Mouse (Mus musculus): ENCODE data around the gene Thtpa.

Thtpa gene

GRCm38 (mm10) chr14:55077481-55078365, 16.9 kb upstream of the Thtpa start:
- in situ Hi-C loops (cut with MboI, MseI) = loop anchor here (5.0 kb wide), 1 partner anchor 50 kb away; no protein-coding TSS in a partner anchor

- in situ Hi-C loops (cut with MboI, MseI) = loop anchor here (5.0 kb wide), 1 partner anchor 51 kb away; no protein-coding TSS in a partner anchor
Observed at GRCm38 (mm10) chr14:55078366-55078989, 16.1 kb upstream of the Thtpa start.

- in situ Hi-C loops (cut with MboI, MseI) = loop anchor here (5.0 kb wide), 1 partner anchor 52 kb away; no protein-coding TSS in a partner anchor
Observed at GRCm38 (mm10) chr14:55079214-55079970, 15.2 kb upstream of the Thtpa start.

- in situ Hi-C loops (cut with MboI, MseI) = no loop called here
Observed at GRCm38 (mm10) chr14:55081105-55081504, 13.5 kb upstream of the Thtpa start.

GRCm38 (mm10) chr14:55083481-55083880, 11.1 kb upstream of the Thtpa start:
- in situ Hi-C loops (cut with MboI, MseI) = no loop called here

GRCm38 (mm10) chr14:55085324-55086008, 9.1 kb upstream of the Thtpa start:
- in situ Hi-C loops (cut with MboI, MseI) = no loop called here

- in situ Hi-C loops (cut with MboI, MseI) = no loop called here
Observed at GRCm38 (mm10) chr14:55086009-55086514, 8.5 kb upstream of the Thtpa start.

- in situ Hi-C loops (cut with MboI, MseI) = no loop called here
Observed at GRCm38 (mm10) chr14:55089199-55089947, 5.2 kb upstream of the Thtpa start.

- in situ Hi-C loops (cut with MboI, MseI) = loop anchor here (10.0 kb wide), 1 partner anchor 197 kb away; the partner anchor contains the start of gene Pabpn1
Observed at GRCm38 (mm10) chr14:55091209-55091865, 3.2 kb upstream of the Thtpa start.

GRCm38 (mm10) chr14:55092011-55092577, 2.5 kb upstream of the Thtpa start, which contains the start of gene Zfhx2:
Zfhx2 (minus strand) TSS chr14:55092324.
- in situ Hi-C loops (cut with MboI, MseI) = loop anchor here (10.0 kb wide), 1 partner anchor 197 kb away; the partner anchor contains the start of gene Pabpn1

GRCm38 (mm10) chr14:55093927-55094326, 657 bp upstream of the Thtpa start:
- in situ Hi-C loops (cut with MboI, MseI) = loop anchor here (10.0 kb wide), 1 partner anchor 199 kb away; the partner anchor contains the start of gene Pabpn1

- in situ Hi-C loops (cut with MboI, MseI) = loop anchor here (10.0 kb wide), 1 partner anchor 200 kb away; the partner anchor contains the start of gene Pabpn1
Observed at GRCm38 (mm10) chr14:55095263-55095662, 679 bp downstream of the Thtpa start.

- in situ Hi-C loops (cut with MboI, MseI) = loop anchor here (10.0 kb wide), 1 partner anchor 201 kb away; the partner anchor contains the start of gene Pabpn1
Observed at GRCm38 (mm10) chr14:55095671-55096070, 1.1 kb downstream of the Thtpa start.

GRCm38 (mm10) chr14:55096573-55097087, 2.0 kb downstream of the Thtpa start:
- in situ Hi-C loops (cut with MboI, MseI) = loop anchor here (10.0 kb wide), 1 partner anchor 202 kb away; the partner anchor contains the start of gene Pabpn1

GRCm38 (mm10) chr14:55097646-55098045, 3.1 kb downstream of the Thtpa start:
- in situ Hi-C loops (cut with MboI, MseI) = loop anchor here (10.0 kb wide), 1 partner anchor 203 kb away; the partner anchor contains the start of gene Pabpn1

- in situ Hi-C loops (cut with MboI, MseI) = loop anchor here (10.0 kb wide), 1 partner anchor 203 kb away; the partner anchor contains the start of gene Pabpn1
Observed at GRCm38 (mm10) chr14:55098067-55098466, 3.5 kb downstream of the Thtpa start.

GRCm38 (mm10) chr14:55101592-55101991, 7.0 kb downstream of the Thtpa start:
- in situ Hi-C loops (cut with MboI, MseI) = no loop called here

- in situ Hi-C loops (cut with MboI, MseI) = no loop called here
Observed at GRCm38 (mm10) chr14:55102253-55102785, 7.7 kb downstream of the Thtpa start.
